Mouse (Mus musculus) kidney, adult 2 months (tissue): ENCODE data around the gene Cd27. TPM values are rescaled to one million over a fixed set of nuclear protein-coding genes. Genes with fewer than 3 reads are reported as not detected.

ENCODE experiments used
- DNase-seq: peaks from one replicate; pipeline ENCODE4 v3.0.0; 2021
- H3K27ac ChIP-seq: fragments of 200-500 bp; 2 replicates; pipeline ENCODE4 v1.5.1; 2012; ENCODE audit warnings: low read depth, low read length, control low read depth, inconsistent platforms; ENCODE audit not compliant: insufficient read depth
- H3K27me3 ChIP-seq: fragments of 200-500 bp; replicated peaks from 2 replicates; pipeline ENCODE4 v1.6.1; 2012; ENCODE audit warnings: mild to moderate bottlenecking, moderate library complexity, low read length, inconsistent platforms; ENCODE audit not compliant: control insufficient read depth, insufficient read depth
- H3K36me3 ChIP-seq: fragments of 200-500 bp; 2 replicates; pipeline ENCODE4 v1.6.1; 2012; ENCODE audit warnings: mild to moderate bottlenecking, moderate library complexity, low read length, inconsistent platforms; ENCODE audit not compliant: control insufficient read depth, insufficient read depth
- H3K4me1 ChIP-seq: fragments of 200-500 bp; 2 replicates; pipeline ENCODE4 v1.6.1; 2011; ENCODE audit warnings: low read length; ENCODE audit not compliant: control insufficient read depth, insufficient read depth
- H3K4me3 ChIP-seq: fragments of 200-500 bp; 2 replicates; pipeline ENCODE4 v1.5.1; 2011; ENCODE audit warnings: mild to moderate bottlenecking, low read depth, low read length, control low read depth; ENCODE audit not compliant: insufficient read depth
- CTCF ChIP-seq: fragments of 200-500 bp; conservative IDR thresholded peaks from 2 replicates; pipeline ENCODE4 v1.5.1; 2011; ENCODE audit warnings: low read depth, mild to moderate bottlenecking, control low read depth, low read length, moderate library complexity, mixed read lengths; ENCODE audit not compliant: insufficient read depth, insufficient read length
- POLR2A ChIP-seq: fragments of 200-500 bp; IDR thresholded peaks from one replicate; pipeline ENCODE4 v1.6.1; 2011; ENCODE audit warnings: low read depth, low read length, control low read depth
- WGBS: fragments of 180-500 bp; shearing (Covaris S2); methylation state at CpG from one replicate; pipeline ENCODE4 v1.1.7; 2018; 5-methylcytosine and 5-hydroxymethylcytosine counted together
- polyA plus RNA-seq: library from polyadenylated mRNA; depleted of rRNA; stranded (reverse); fragments of >200 nt; gene quantifications from 2 replicates; pipeline ENCODE4 v1.2.3, GENCODE M21; 2012; rRNA removed

Cd27 gene
- polyA plus RNA-seq, 1 experiment, result 7.0 TPM

DNA sequence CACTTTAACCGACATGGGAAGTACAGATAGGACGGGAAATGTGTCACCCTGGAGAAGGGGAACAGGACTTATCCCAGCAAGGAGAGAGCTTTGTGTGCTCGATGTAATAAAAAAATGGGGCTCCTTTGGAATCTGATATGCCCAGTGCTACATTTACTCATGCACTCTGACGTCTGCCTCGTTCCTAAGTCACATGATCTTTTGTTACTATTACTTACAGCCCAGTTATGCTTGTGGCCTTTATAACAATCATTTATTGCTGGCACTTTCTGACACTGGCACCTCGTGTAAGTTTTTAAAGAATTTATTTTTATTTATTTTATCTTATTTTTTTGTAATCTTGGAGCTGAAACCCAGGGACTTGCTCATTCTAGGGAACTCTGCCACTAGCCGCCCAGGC, 43.4 kb downstream of the Cd27 start:
- no peak overlapping the region for H3K4me3 ChIP-seq
- H3K27me3 ChIP-seq, result no peaks in the 10 kb centered on the region
- peaks cover 3% of the 10 kb centered on the region; the same call in 1 of the 2 replicates for H3K36me3 ChIP-seq
- TF ChIP-seq CTCF (no peak), POLR2A (no peak)
- no peak overlapping the region for H3K27ac ChIP-seq
- 45% methylated on average over 7 of the region's 7 CpGs for WGBS
- no peak for DNase-seq
- H3K4me1 ChIP-seq, result peaks cover 3% of the 10 kb centered on the region; the same call in 1 of the 2 replicates

DNA sequence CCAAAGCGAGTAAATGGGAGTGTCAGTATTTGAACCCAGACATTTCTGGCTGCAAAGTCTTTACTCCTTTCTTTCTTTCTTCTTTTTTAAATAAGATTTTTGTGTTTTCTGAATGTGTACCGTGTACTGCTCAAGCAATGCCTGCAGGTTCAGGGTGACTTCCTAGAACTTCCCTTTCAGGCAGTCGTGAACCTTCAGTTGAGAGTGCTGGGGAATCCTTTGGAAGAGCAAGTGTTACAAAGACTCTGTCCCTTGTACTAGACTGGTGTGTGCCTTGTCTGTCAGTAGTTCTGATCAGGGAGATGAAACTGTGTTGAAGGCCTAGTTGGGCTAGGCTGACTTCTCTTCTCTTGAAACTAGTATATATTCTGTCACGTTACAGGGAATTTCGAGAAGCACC, 44.0 kb downstream of the Cd27 start:
- Histone ChIP-seq H3K36me3 (peaks cover 3% of the 10 kb centered on the region; the same call in 1 of the 2 replicates), H3K4me1 (peaks cover 3% of the 10 kb centered on the region; the same call in 1 of the 2 replicates), H3K27ac (peak overlapping the region; percentile 98; the same call in 1 of the 2 replicates), H3K27me3 (no peaks in the 10 kb centered on the region), H3K4me3 (peak overlapping the region; percentile 87)
- WGBS, result 25% methylated on average over 5 of the region's 5 CpGs
- DNase-seq, result no peak
- no peak for TF ChIP-seq POLR2A
- no peak for TF ChIP-seq CTCF

DNA sequence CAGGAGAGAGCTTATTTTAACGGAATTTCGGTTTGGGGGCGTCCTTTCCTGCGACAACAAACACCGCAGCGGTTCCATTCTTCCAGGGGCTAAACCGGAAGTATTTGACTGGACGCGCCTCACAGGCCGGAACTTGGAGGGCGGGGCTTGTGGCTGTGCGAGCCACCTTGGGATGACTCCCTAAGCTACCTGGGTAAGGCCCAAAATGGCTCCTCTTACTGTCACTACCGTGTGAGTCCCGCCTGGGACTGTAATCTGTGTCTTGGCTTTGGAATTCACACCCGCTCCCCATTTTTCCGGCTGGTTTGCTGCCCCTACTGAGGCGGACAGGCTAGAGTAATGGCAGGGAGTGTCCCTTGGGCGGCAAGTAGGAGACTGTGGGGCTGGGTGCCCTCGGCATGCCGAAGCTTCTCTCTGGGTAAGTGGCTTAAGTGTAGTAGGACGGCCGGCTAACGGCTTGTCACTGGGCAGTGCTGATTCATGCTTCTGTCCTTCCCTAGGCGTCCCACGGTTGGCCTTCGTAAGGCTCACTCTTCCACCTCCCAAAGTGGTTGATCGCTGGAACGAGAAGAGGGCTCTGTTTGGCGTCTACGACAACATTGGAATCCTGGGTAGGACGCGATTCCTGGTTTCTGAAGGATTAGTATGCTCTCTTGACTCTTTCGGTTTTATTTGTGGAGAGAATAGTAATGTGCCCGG, 44.6 kb downstream of the Cd27 start:
- H3K4me3 ChIP-seq, result peak overlapping the region; percentile 87
- H3K36me3 ChIP-seq, result peaks cover 3% of the 10 kb centered on the region; the same call in 1 of the 2 replicates
- H3K27me3 ChIP-seq, result no peaks in the 10 kb centered on the region
- H3K27ac ChIP-seq, result peak overlapping the region; percentile 98
- TF ChIP-seq POLR2A, result peak; percentile 66
- no peak for TF ChIP-seq CTCF
- under 1% methylated on average over 34 of the region's 34 CpGs for WGBS
- peak; percentile 96 for DNase-seq
- H3K4me1 ChIP-seq, result peaks cover 3% of the 10 kb centered on the region; the same call in 1 of the 2 replicates

DNA sequence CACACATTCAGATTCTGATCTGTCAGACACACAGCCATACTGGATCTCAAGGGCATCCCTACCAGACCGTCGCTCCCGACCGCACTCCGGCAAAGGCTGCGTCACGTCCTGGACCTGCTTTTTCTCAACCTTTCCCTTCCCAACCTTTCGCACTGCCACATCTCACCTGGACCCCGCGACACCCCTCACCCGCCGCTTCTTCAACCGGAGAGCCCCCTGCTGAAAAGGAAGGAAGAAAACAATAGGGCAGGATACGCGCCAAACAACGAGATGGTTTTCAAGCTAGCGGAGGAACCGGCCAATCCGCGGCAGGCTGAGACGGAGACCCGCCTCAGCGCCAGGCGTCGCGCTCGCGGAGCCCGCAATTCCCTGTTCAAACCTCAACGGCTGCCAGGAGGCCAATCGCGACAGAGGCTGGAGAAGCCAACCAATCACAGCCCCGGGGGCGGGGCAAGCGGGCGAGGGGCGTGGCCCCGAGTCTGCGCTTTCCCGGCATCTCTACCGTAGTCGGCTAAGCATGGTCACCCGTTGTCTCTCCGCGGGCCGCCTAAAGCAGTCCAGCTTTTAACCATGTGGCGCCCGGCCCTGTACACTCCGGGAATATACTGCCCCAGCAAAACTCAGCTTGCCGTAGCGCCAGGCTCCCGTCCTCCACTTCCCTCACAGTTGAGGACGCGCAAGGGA, 45.3 kb downstream of the Cd27 start, which contains the start of the genes Ncapd2 and Mrpl51:
Gene Ncapd2, minus strand, starts transcription at position 370 of the 684 bp plus-strand sequence.
Gene Mrpl51, plus strand, starts transcription at position 470 of the 684 bp plus-strand sequence.
- WGBS, result under 1% methylated on average over 54 of the region's 54 CpGs
- peaks cover 3% of the 10 kb centered on the region; the same call in 1 of the 2 replicates for H3K36me3 ChIP-seq
- TF ChIP-seq POLR2A (no peak), CTCF (no peak)

DNA sequence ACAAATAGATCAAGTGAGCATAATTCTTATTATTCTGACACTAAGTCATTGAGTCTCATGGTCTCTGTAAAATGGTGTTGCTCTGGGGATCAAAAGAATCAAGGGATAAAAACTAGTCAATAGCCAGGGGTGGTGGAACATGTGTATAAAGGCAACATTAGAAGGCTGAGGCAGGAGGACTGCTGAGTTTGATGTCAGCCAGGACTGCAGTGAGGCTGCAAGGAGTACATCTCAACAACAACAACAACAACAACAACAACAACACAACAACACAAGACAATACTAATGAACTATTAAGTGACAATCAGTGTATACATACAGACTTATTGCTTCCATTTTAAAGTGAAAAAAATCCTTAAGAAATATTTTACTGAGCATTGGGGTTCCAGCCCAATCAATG, 46.0 kb downstream of the Cd27 start:
- peaks cover 3% of the 10 kb centered on the region; the same call in 1 of the 2 replicates for H3K36me3 ChIP-seq
- DNase-seq, result no peak
- H3K4me3 ChIP-seq, result no peak overlapping the region; the same call in 1 of the 2 replicates
- no peak overlapping the region; the same call in 1 of the 2 replicates for H3K27ac ChIP-seq
- TF ChIP-seq CTCF (no peak), POLR2A (no peak)
- no peaks in the 10 kb centered on the region for H3K27me3 ChIP-seq
- H3K4me1 ChIP-seq, result peaks cover 3% of the 10 kb centered on the region; the same call in 1 of the 2 replicates

More for the DNA sequence above, 45.3 kb downstream of the Cd27 start, which contains the start of the genes Ncapd2 and Mrpl51:
- Histone ChIP-seq H3K4me3 (peak within 1 kb of the TSS; percentile 87), H3K27ac (peak within 1 kb of the TSS; percentile 98), H3K27me3 (no peaks in the 10 kb centered on the region), H3K4me1 (peaks cover 3% of the 10 kb centered on the region; the same call in 1 of the 2 replicates)
- peak; percentile 99 for DNase-seq

DNA sequence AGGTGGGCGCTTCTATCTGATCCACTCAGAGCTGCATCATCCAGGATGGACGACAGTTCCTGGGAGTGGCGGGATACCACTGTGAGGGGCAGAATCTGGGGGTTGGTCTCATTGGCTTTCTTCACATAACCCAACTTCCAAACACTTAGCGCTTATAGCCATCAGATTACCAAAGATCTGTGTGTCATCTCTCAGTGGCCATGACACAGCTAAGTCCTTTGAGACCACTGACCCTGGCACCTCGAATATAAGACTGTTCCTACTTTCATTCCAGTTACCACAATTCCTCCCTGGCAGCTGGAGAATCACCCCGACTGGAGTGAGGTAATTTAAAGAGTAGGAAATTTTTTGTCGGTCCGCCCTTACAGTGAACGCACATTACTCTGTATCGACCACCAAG, 50.6 kb downstream of the Cd27 start:
- H3K4me3 ChIP-seq, result no peak overlapping the region
- no peak for TF ChIP-seq CTCF
- no peak for TF ChIP-seq POLR2A
- no peak overlapping the region for H3K27ac ChIP-seq
- no peaks in the 10 kb centered on the region for H3K27me3 ChIP-seq
- no peak for DNase-seq
- no peaks in the 10 kb centered on the region; the same call in 1 of the 2 replicates for H3K4me1 ChIP-seq
- WGBS, result 86% methylated on average over 10 of the region's 10 CpGs
- H3K36me3 ChIP-seq, result no peaks in the 10 kb centered on the region

Other genes starting within 250 kb of the Cd27 start
- 0.95 and 0.99 TPM in 2 replicates for gene Pianp, start 240.3 kb downstream of the Cd27 start, polyA plus RNA-seq
- gene Zfp384, start 227.9 kb downstream of the Cd27 start, polyA plus RNA-seq, result 37.8 and 45.7 TPM in 2 replicates
- gene Ing4, start 197.2 kb downstream of the Cd27 start, polyA plus RNA-seq, result 39.1 and 39.2 TPM in 2 replicates
- 14.3 and 18.9 TPM in 2 replicates for gene Acrbp, start 187.3 kb downstream of the Cd27 start, polyA plus RNA-seq
- gene Lpar5, start 169.1 kb downstream of the Cd27 start, polyA plus RNA-seq, result 2.9 and 3.5 TPM in 2 replicates
- gene Chd4, start 141.0 kb downstream of the Cd27 start, polyA plus RNA-seq, result 43.6 and 57.7 TPM in 2 replicates
- 15.5 and 16.5 TPM in 2 replicates for gene Nop2, start 105.1 kb downstream of the Cd27 start, polyA plus RNA-seq
- gene Iffo1, start 91.8 kb downstream of the Cd27 start, polyA plus RNA-seq, result 35.0 and 36.4 TPM in 2 replicates
- gene Gapdh, start 70.5 kb downstream of the Cd27 start, polyA plus RNA-seq, result 7,324 and 7,933 TPM in 2 replicates
- 15.6 and 18.7 TPM in 2 replicates for gene Ncapd2, start 45.3 kb downstream of the Cd27 start, polyA plus RNA-seq
- gene Mrpl51, start 45.2 kb downstream of the Cd27 start, polyA plus RNA-seq, result 102 and 110 TPM in 2 replicates
- 19.1 and 19.8 TPM in 2 replicates for gene Vamp1, start 21.5 kb downstream of the Cd27 start, polyA plus RNA-seq
- 16.0 and 16.4 TPM in 2 replicates for gene Tapbpl, start 5.2 kb downstream of the Cd27 start, polyA plus RNA-seq
- gene Tuba3a, start 49.0 kb upstream of the Cd27 start, polyA plus RNA-seq, result 0.39 and 0.86 TPM in 2 replicates
- gene Ltbr, start 76.9 kb upstream of the Cd27 start, polyA plus RNA-seq, result 97.1 and 116 TPM in 2 replicates
- gene Scnn1a, start 83.6 kb upstream of the Cd27 start, polyA plus RNA-seq, result 83.5 and 89.5 TPM in 2 replicates
- 98.6 and 109 TPM in 2 replicates for gene Tnfrsf1a, start 112.4 kb upstream of the Cd27 start, polyA plus RNA-seq
- gene Plekhg6, start 143.8 kb upstream of the Cd27 start, polyA plus RNA-seq, result 6.1 and 7.1 TPM in 2 replicates